Mouse (Mus musculus) embryonic stem cell, embryonic (primary cell): ENCODE data around the gene Dgkz.

Experiments used
- CTCF ChIA-PET, 4 experiments: fragments of 300-600 bp in 2 of 4; fragments of 350-600 bp in 2 of 4; sonication (Branson Sonifier 250); formaldehyde crosslinking; loops; one replicate each; lab custom pipeline; 2022; ENCODE audit warnings: inconsistent platforms in 2 of 4; lab: Charles Lee
- POLR2A ChIA-PET, 4 experiments: fragments of 300-600 bp in 2 of 4; fragments of 350-600 bp in 2 of 4; sonication (Branson Sonifier 250); formaldehyde crosslinking; loops; one replicate each; lab custom pipeline; 2022; ENCODE audit warnings: antibody characterized with exemption in 4 of 4, inconsistent platforms in 1 of 4; lab: Charles Lee

Dgkz gene

GRCm38 (mm10) chr2:91928534-91929350 lies 46.9 kb downstream of the Dgkz start:
- POLR2A ChIA-PET = interaction anchor here in 2 of 4 experiments (0.6 to 2.1 kb wide), 13 partner anchors 8 to 691 kb away, joined by 3 to 8 read pairs (median 3); partner anchors contain the start of genes Atg13 (in 1 of the 2), F2 (in 1 of the 2) and Gm9821 (in 1 of the 2)

GRCm38 (mm10) chr2:91927826-91928533 lies 47.7 kb downstream of the Dgkz start:
- ChIA-PET CTCF (interaction anchor here (0.5 to 2.6 kb wide), 38 partner anchors 9 to 402 kb away, joined by 3 to 17 read pairs (median 4); partner anchors contain the start of genes Gm9821 (in 2 of the 4) and Ckap5 (in 1 of the 4)), POLR2A (interaction anchor here in 2 of 4 experiments (0.6 to 1.1 kb wide), 7 partner anchors 12 to 690 kb away, joined by 3 to 4 read pairs (median 3); no protein-coding TSS in a partner anchor)

More at GRCm38 (mm10) chr2:91928534-91929350, 46.9 kb downstream of the Dgkz start:
- CTCF ChIA-PET = interaction anchor here (0.5 to 2.6 kb wide), 45 partner anchors 8 to 402 kb away, joined by 3 to 39 read pairs (median 4); partner anchors contain the start of genes Gm9821 (in 2 of the 4), Atg13 (in 1 of the 4), Ckap5 (in 1 of the 4) and Harbi1 (in 1 of the 4)

- CTCF ChIA-PET = interaction anchor here (0.6 to 2.6 kb wide), 13 partner anchors 8 to 498 kb away, joined by 3 to 17 read pairs (median 5); partner anchors contain the start of gene Gm9821 (in 2 of the 4)
- POLR2A ChIA-PET = interaction anchor here in 3 of 4 experiments (0.6 to 2.5 kb wide), 6 partner anchors 12 to 1812 kb away, joined by 3 to 6 read pairs (median 3); no protein-coding TSS in a partner anchor
Measured at GRCm38 (mm10) chr2:91926949-91927348, 48.7 kb downstream of the Dgkz start, which contains the start of gene Chrm4. Gene Chrm4 (plus strand): TSS chr2:91927249.

- ChIA-PET POLR2A (interaction anchor here in 3 of 4 experiments (0.6 to 2.5 kb wide), 10 partner anchors 7 to 150 kb away, joined by 3 to 7 read pairs (median 3); no protein-coding TSS in a partner anchor), CTCF (interaction anchor here in 2 of 4 experiments (1.0 to 1.2 kb wide), 2 partner anchors 17 to 146 kb away, joined by 3 to 5 read pairs; no protein-coding TSS in a partner anchor)
Measured at GRCm38 (mm10) chr2:91925442-91925841, 50.2 kb downstream of the Dgkz start.

- CTCF ChIA-PET = interaction anchor here (0.5 to 1.6 kb wide), 7 partner anchors 8 to 170 kb away, joined by 3 to 7 read pairs (median 3); no protein-coding TSS in a partner anchor
- POLR2A ChIA-PET = interaction anchor here in 3 of 4 experiments (0.6 to 2.5 kb wide), 10 partner anchors 8 to 131 kb away, joined by 3 to 7 read pairs (median 4); no protein-coding TSS in a partner anchor
Measured at GRCm38 (mm10) chr2:91924726-91925125, 50.9 kb downstream of the Dgkz start.

- CTCF ChIA-PET = interaction anchor here (0.6 to 3.4 kb wide), 22 partner anchors 7 to 766 kb away, joined by 3 to 25 read pairs (median 4); partner anchors contain the start of gene Mdk (in 2 of the 4)
- POLR2A ChIA-PET = interaction anchor here in 3 of 4 experiments (0.6 to 3.8 kb wide), 16 partner anchors 9 to 132 kb away, joined by 3 to 33 read pairs (median 4); partner anchors contain the start of gene Mdk (in 2 of the 3)
Measured at GRCm38 (mm10) chr2:91923415-91924337, 52.0 kb downstream of the Dgkz start.

GRCm38 (mm10) chr2:91922586-91923414 lies 52.9 kb downstream of the Dgkz start:
- ChIA-PET POLR2A (interaction anchor here (0.7 to 3.8 kb wide), 15 partner anchors 10 to 213 kb away, joined by 3 to 33 read pairs (median 5); partner anchors contain the start of gene Mdk (in 2 of the 4)), CTCF (interaction anchor here in 3 of 4 experiments (0.7 to 3.4 kb wide), 16 partner anchors 7 to 144 kb away, joined by 3 to 25 read pairs (median 4); partner anchors contain the start of gene Mdk (in 1 of the 3))

- ChIA-PET POLR2A (interaction anchor here (0.6 to 3.8 kb wide), 14 partner anchors 10 to 299 kb away, joined by 3 to 33 read pairs (median 6); partner anchors contain the start of gene Mdk (in 3 of the 4)), CTCF (interaction anchor here (0.6 to 3.4 kb wide), 19 partner anchors 8 to 643 kb away, joined by 3 to 25 read pairs (median 3); partner anchors contain the start of genes Ambra1 (in 1 of the 4) and Mdk (in 1 of the 4))
Measured at GRCm38 (mm10) chr2:91921790-91922570, 53.7 kb downstream of the Dgkz start.

GRCm38 (mm10) chr2:91921181-91921789 lies 54.4 kb downstream of the Dgkz start:
- POLR2A ChIA-PET = interaction anchor here (0.6 to 3.8 kb wide), 14 partner anchors 9 to 298 kb away, joined by 3 to 33 read pairs (median 6); partner anchors contain the start of gene Mdk (in 3 of the 4)
- CTCF ChIA-PET = interaction anchor here (0.6 to 3.4 kb wide), 15 partner anchors 8 to 642 kb away, joined by 3 to 25 read pairs (median 3); partner anchors contain the start of genes Ambra1 (in 1 of the 4) and Mdk (in 1 of the 4)

GRCm38 (mm10) chr2:91920130-91920529 lies 55.5 kb downstream of the Dgkz start:
- ChIA-PET CTCF (interaction anchor here in 2 of 4 experiments (0.6 to 3.0 kb wide), 2 partner anchors 10 to 63 kb away, joined by 17 to 20 read pairs; no protein-coding TSS in a partner anchor), POLR2A (interaction anchor here in 2 of 4 experiments (1.0 to 3.0 kb wide), 5 partner anchors 10 to 37 kb away, joined by 3 to 17 read pairs (median 5); partner anchors contain the start of gene Mdk (in 1 of the 2))

- ChIA-PET CTCF (interaction anchor here in 3 of 4 experiments (0.6 to 1.8 kb wide), 3 partner anchors 7 to 687 kb away, joined by 3 to 7 read pairs (median 5); no protein-coding TSS in a partner anchor), POLR2A (interaction anchor here in 1 of 4 experiments (1.0 to 3.2 kb wide), 2 partner anchors 16 to 535 kb away, joined by 3 to 15 read pairs; partner anchors contain the start of gene Mdk)
Measured at GRCm38 (mm10) chr2:91917096-91917495, 58.6 kb downstream of the Dgkz start.

- CTCF ChIA-PET = interaction anchor here in 2 of 4 experiments (0.9 to 1.8 kb wide), 5 partner anchors 8 to 14 kb away, joined by 3 to 7 read pairs (median 3); no protein-coding TSS in a partner anchor
- POLR2A ChIA-PET = interaction anchor here in 2 of 4 experiments (1.0 to 3.2 kb wide), 5 partner anchors 8 to 22 kb away, joined by 3 to 15 read pairs (median 4); partner anchors contain the start of gene Mdk (in 1 of the 2)
Measured at GRCm38 (mm10) chr2:91916346-91916977, 59.2 kb downstream of the Dgkz start.
